Mouse (Mus musculus): ENCODE data around the gene Stim2.

DNA sequence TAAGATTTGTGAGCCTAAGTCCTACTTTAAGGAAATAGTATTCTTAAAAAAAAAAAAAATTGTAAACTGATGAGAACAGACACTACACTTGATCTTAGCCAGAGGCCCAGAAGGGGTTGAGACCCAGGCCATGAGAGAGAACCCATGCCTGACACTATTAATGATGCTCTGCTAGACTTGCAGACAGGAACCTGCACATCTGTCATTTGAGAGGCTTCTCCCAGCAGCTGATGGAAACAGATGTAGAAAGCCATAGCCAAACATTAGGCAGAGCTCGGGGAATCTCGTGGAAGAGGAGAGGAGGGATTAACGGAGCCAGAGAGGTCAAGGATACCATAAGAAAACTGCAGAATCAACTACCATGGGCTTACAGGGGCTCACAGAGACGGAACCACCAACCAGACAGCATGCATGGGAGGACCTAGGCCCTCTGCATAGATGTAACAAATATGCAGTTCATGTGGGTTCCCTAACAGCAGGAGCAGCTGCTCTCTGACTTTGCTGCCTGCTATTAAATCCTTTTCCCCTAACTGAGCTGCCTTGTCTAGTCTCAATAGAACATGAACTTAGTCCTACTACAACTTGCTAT, 50.9 kb downstream of the Stim2 start:
- TF ChIP-seq POLR2A (IDR thresholded peaks at IDR 0.05; ENCODE audit: control insufficient read depth, extremely low read depth, insufficient read depth, low read length, poor library complexity) (no peak), CTCF (IDR thresholded peaks at IDR 0.05; ENCODE audit: borderline replicate concordance, control insufficient read depth, extremely low read depth, insufficient read depth, low read length, poor library complexity) (no peak)

Data from thymus, adult 2 months (tissue).